Mouse (Mus musculus): ENCODE measurements around the gene Dnah17.

The Dnah17 gene

GRCm38 (mm10) chr11:118142547-118143165 lies 12.2 kb upstream of the Dnah17 start:
- DNase-seq (ENCODE audit: low spot score): no peak

GRCm38 (mm10) chr11:118140771-118141565 lies 10.5 kb upstream of the Dnah17 start:
- DNase-seq (ENCODE audit: low spot score): no peak

GRCm38 (mm10) chr11:118138347-118138746 lies 7.9 kb upstream of the Dnah17 start:
- no peak for DNase-seq (ENCODE audit: low spot score)

GRCm38 (mm10) chr11:118136172-118136632 lies 5.8 kb upstream of the Dnah17 start:
- no peak for DNase-seq (ENCODE audit: low spot score)

GRCm38 (mm10) chr11:118135271-118135670 lies 4.8 kb upstream of the Dnah17 start:
- no peak for DNase-seq (ENCODE audit: low spot score)

- peak; percentile 13 for DNase-seq (ENCODE audit: low spot score)
Measured at GRCm38 (mm10) chr11:118133752-118134169, 3.3 kb upstream of the Dnah17 start.

- no peak for DNase-seq (ENCODE audit: low spot score)
Measured at GRCm38 (mm10) chr11:118133133-118133751, 2.8 kb upstream of the Dnah17 start.

- no peak for DNase-seq (ENCODE audit: low spot score)
Measured at GRCm38 (mm10) chr11:118132136-118132535, 1.7 kb upstream of the Dnah17 start.

- no peak for DNase-seq (ENCODE audit: low spot score)
Measured at GRCm38 (mm10) chr11:118129812-118130211, 622 bp downstream of the Dnah17 start.

GRCm38 (mm10) chr11:118121592-118121991 lies 8.8 kb downstream of the Dnah17 start:
- DNase-seq (ENCODE audit: low spot score): no peak

GRCm38 (mm10) chr11:118118777-118119176 lies 11.7 kb downstream of the Dnah17 start:
- no peak for DNase-seq (ENCODE audit: low spot score)

GRCm38 (mm10) chr11:118114581-118115110 lies 15.8 kb downstream of the Dnah17 start:
- no peak for DNase-seq (ENCODE audit: low spot score)

GRCm38 (mm10) chr11:118113516-118114205 lies 16.8 kb downstream of the Dnah17 start:
- no peak for DNase-seq (ENCODE audit: low spot score)

GRCm38 (mm10) chr11:118104001-118104400 lies 26.4 kb downstream of the Dnah17 start:
- peak; percentile 89 for DNase-seq (ENCODE audit: low spot score)

- DNase-seq (ENCODE audit: low spot score): no peak
Measured at GRCm38 (mm10) chr11:118103383-118103782, 27.1 kb downstream of the Dnah17 start.

GRCm38 (mm10) chr11:118102838-118103237 lies 27.6 kb downstream of the Dnah17 start:
- peak; percentile 93 for DNase-seq (ENCODE audit: low spot score)

GRCm38 (mm10) chr11:118101133-118101532 lies 29.3 kb downstream of the Dnah17 start:
- no peak for DNase-seq (ENCODE audit: low spot score)

GRCm38 (mm10) chr11:118096736-118097135 lies 33.7 kb downstream of the Dnah17 start:
- no peak for DNase-seq (ENCODE audit: low spot score)

- DNase-seq (ENCODE audit: low spot score): no peak
Measured at GRCm38 (mm10) chr11:118095004-118095403, 35.4 kb downstream of the Dnah17 start.

GRCm38 (mm10) chr11:118091002-118091670 lies 39.3 kb downstream of the Dnah17 start:
- no peak for DNase-seq (ENCODE audit: low spot score)

- DNase-seq (ENCODE audit: low spot score): no peak
Measured at GRCm38 (mm10) chr11:118088896-118089295, 41.5 kb downstream of the Dnah17 start.
